Comparison of ENCODE assay signal across 15 mouse cellular contexts in the genomic region with DNA sequence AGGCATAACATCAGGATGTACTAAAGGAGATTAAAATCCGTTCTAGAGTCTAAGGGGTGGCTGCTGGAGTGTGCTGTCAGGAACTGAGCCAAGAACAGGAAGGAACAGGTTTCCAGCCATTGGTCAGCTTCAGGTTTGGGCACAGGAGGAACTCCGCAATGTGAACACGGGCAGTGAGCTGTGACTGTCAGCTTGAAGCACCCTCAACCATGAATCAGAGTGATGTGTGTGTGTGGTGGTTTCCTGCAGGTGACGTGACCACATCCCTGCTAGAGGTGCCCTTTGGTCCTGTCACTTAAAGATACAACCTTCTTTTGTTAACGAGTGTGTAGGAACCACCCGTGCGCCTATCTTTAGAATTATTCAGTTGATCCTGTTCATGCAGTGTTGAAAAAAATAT. TPM values are rescaled to one million over a fixed set of nuclear protein-coding genes. Genes with fewer than 3 reads are reported as not detected.
DNase-seq lines count a peak whose midpoint lies in the region; ATAC-seq lines count a peak whose summit lies in the region.
"Had no signal": no experiment of that assay in that cellular context is flagged by ENCODE, and none has a peak within 500 bp of the region (broad histone marks: within the 10 kb centered on the region; RNA-seq: fewer than 3 reads in every experiment).

No protein-coding gene starts in this region.

- peaks cover 4% of the 10 kb centered on the region for H3K4me1 ChIP-seq in forebrain, embryonic 10.5 days

- H3K36me3 ChIP-seq in forebrain, embryonic 10.5 days (replicated peaks): no peaks in the 10 kb centered on the region
- H3K36me3 ChIP-seq: embryonic facial prominence, embryonic 13.5 days; G1E; midbrain, embryonic 10.5 days; neural tube, embryonic 13.5 days had no signal

- WGBS in forebrain, embryonic 10.5 days: 90% methylated on average over 7 of the region's 7 CpGs

- no peak overlapping the region for H3K4me3 ChIP-seq in forebrain, embryonic 10.5 days
- H3K4me3 ChIP-seq: embryonic facial prominence, embryonic 13.5 days; heart, adult 2 months; midbrain, embryonic 10.5 days; neural tube, embryonic 13.5 days had no signal

- H3K27ac ChIP-seq in forebrain, embryonic 10.5 days: no peak overlapping the region
- H3K27ac ChIP-seq: embryonic facial prominence, embryonic 13.5 days; heart, adult 2 months; midbrain, embryonic 10.5 days; neural tube, embryonic 13.5 days had no signal

- H3K27me3 ChIP-seq in forebrain, embryonic 10.5 days (ENCODE audit: poor library complexity, severe bottlenecking): no peaks in the 10 kb centered on the region
- H3K27me3 ChIP-seq: embryonic facial prominence, embryonic 13.5 days; neural tube, embryonic 13.5 days had no signal

- peak; percentile 94 for DNase-seq in 416B (ENCODE audit: low read depth)
- peak; percentile 47 to 58 for DNase-seq in CD8-positive naive resting alpha-beta T cell, adult 2 months (ENCODE audit: low read depth in 2 of 2, low spot score in 2 of 2)
- DNase-seq in kidney, postnatal 25 days: peak; percentile 9 to 54
- DNase-seq in spleen, adult 18-20 months: peak; percentile 57 to 73
- DNase-seq in neural tube, embryonic 10.5 days (ENCODE audit: extremely low spot score, low spot score): no peak
- no peak for DNase-seq in right cerebral cortex, postnatal 10 days (ENCODE audit: low spot score in 2 of 2)
- DNase-seq in forebrain, embryonic 10.5 days (ENCODE audit: extremely low spot score, low spot score): no peak
- DNase-seq: adrenal gland, adult 2 months; cerebellum, adult 2 months had no signal

- H3K9me3 ChIP-seq in forebrain, embryonic 10.5 days: peaks cover 10% of the 10 kb centered on the region
- H3K9me3 ChIP-seq: embryonic facial prominence, embryonic 13.5 days had no signal

- no peak for ATAC-seq in cerebellum, adult (ENCODE audit: insufficient number of reproducible peaks, low FRiP score, low TSS enrichment)

RNA-seq across cellular contexts. Expression of gene Bfsp2, which starts 31.1 kb away (rescaled TPM):
- polyA plus RNA-seq in forebrain, embryonic 10.5 days (2016; fragmentation: Nextera tagmentation; extraction: Ambion mirVana): 0.59 and 0.79 TPM in 2 replicates
- polyA plus RNA-seq: adrenal gland, adult 2 months; G1E had no signal

Comparison
In these comparisons a context has a peak if more than half of its experiments do, and no peak if none do; other contexts are left out.
1. DNase-seq: peak in 416B (single experiment), CD8-positive naive resting alpha-beta T cell, adult 2 months (2 of 2), kidney, postnatal 25 days (2 of 2) and spleen, adult 18-20 months (2 of 2); none in neural tube, embryonic 10.5 days (single experiment), right cerebral cortex, postnatal 10 days (0 of 2) and forebrain, embryonic 10.5 days (single experiment).